Mouse (Mus musculus): ENCODE results near the gene Fscn2.

DNA sequence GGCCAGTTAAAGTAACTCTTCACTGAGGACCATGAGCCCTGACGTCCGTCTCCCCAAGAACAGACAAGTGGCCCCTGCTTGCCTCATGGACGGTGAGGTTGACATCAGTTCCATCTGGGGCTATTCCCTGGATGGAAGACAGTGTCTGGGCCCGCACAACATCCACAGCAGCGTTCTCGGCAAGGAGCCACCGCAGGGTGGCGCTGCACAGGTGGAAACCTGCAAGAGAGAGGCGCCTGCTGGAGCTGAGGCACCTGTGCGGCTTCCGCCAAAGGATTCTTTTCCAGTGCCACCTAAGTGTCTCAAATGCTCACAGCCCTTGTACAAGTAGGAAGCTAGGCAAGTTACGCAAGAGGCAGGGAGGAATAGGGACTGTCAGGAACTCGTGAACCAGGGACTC lies 11.7 kb downstream of the Fscn2 start:
- no peak for TF ChIP-seq CTCF (conservative IDR thresholded peaks at IDR 0.05; ENCODE audit: insufficient read depth, insufficient read length, low read depth, low read length)
- TF ChIP-seq POLR2A (IDR thresholded peaks at IDR 0.05; ENCODE audit: low read depth, low read length) = no peak
